Comparison of ENCODE assay signal across 12 mouse cellular contexts in the genomic region with DNA sequence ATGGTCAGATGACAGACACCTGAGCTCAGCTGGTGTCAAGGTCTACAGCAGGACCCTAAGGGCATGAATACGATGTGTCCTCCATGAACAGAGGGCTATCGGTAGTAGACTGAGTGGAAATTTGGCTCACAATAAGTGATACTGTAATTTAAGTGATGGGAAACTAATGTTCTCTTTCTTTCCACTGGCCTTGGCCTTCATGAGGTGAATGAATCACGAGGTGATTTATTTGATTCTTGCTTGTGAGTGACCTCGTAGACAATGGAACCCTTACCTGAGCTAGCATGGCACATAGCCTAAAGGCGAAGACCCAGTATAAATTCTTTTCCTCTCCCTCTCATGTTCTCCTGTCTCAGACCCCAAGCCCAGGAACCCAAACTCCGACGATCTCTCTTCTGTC. TPM values are rescaled to one million over a fixed set of nuclear protein-coding genes. Genes with fewer than 3 reads are reported as not detected.
"Had no signal": no experiment of that assay in that cellular context is flagged by ENCODE, and none has a peak within 500 bp of the region (broad histone marks: within the 10 kb centered on the region; RNA-seq: fewer than 3 reads in every experiment).

No protein-coding gene starts in this region.

- DNase-seq: cerebellum, postnatal 36 days; embryo, embryonic 11 days; forebrain, postnatal 0 days; gastrocnemius, adult 2 months; gastrocnemius, postnatal 10 days; gastrocnemius, postnatal 14 days; gastrocnemius, postnatal 25 days; gastrocnemius, postnatal 36 days; heart, adult 11 months; heart, adult 18-20 months; heart, adult 2 months had no signal

RNA-seq across cellular contexts. Expression of a gene that starts 54.1 kb away (rescaled TPM):
- total RNA-seq: gastrocnemius, postnatal 36 days; heart, adult 18-20 months; heart, adult 8-10 months had no signal
